ENCODE assay signal across 14 mouse cellular contexts in genomic region chr11:36481086-36481485, GRCm38 (mm10).
ATAC-seq lines count a peak whose summit lies in the region.
"Had no signal": no experiment of that assay in that cellular context is flagged by ENCODE, and none has a peak within 500 bp of the region (broad histone marks: within the 10 kb centered on the region; RNA-seq: fewer than 3 reads in every experiment).

No protein-coding gene starts in this region.

- H3K9me3 ChIP-seq in hindbrain, embryonic 13.5 days: no peaks in the 10 kb centered on the region
- no peaks in the 10 kb centered on the region for H3K9me3 ChIP-seq in hindbrain, embryonic 16.5 days (ENCODE audit: control insufficient read depth, low read length)
- no peaks in the 10 kb centered on the region for H3K9me3 ChIP-seq in midbrain, embryonic 12.5 days
- no peaks in the 10 kb centered on the region for H3K9me3 ChIP-seq in midbrain, embryonic 15.5 days
- no peaks in the 10 kb centered on the region for H3K9me3 ChIP-seq in neural tube, embryonic 13.5 days
- H3K9me3 ChIP-seq in neural tube, embryonic 15.5 days (replicated peaks): no peaks in the 10 kb centered on the region
- H3K9me3 ChIP-seq: embryonic facial prominence, embryonic 12.5 days; embryonic facial prominence, embryonic 15.5 days had no signal

- no peaks in the 10 kb centered on the region for H3K36me3 ChIP-seq in hindbrain, embryonic 13.5 days
- H3K36me3 ChIP-seq in hindbrain, embryonic 16.5 days (ENCODE audit: control insufficient read depth, insufficient read depth, low read length): no peaks in the 10 kb centered on the region
- H3K36me3 ChIP-seq in midbrain, embryonic 12.5 days: no peaks in the 10 kb centered on the region
- H3K36me3 ChIP-seq in midbrain, embryonic 15.5 days (replicated peaks): no peaks in the 10 kb centered on the region
- no peaks in the 10 kb centered on the region for H3K36me3 ChIP-seq in neural tube, embryonic 13.5 days
- H3K36me3 ChIP-seq in neural tube, embryonic 15.5 days: no peaks in the 10 kb centered on the region
- H3K36me3 ChIP-seq: embryonic facial prominence, embryonic 12.5 days; embryonic facial prominence, embryonic 15.5 days had no signal

- H3K4me2 ChIP-seq in hindbrain, embryonic 13.5 days: no peak overlapping the region
- no peak overlapping the region for H3K4me2 ChIP-seq in hindbrain, embryonic 16.5 days (ENCODE audit: low read length)
- no peak overlapping the region for H3K4me2 ChIP-seq in midbrain, embryonic 12.5 days (replicated peaks)
- no peak overlapping the region for H3K4me2 ChIP-seq in midbrain, embryonic 15.5 days
- no peak overlapping the region for H3K4me2 ChIP-seq in neural tube, embryonic 13.5 days
- H3K4me2 ChIP-seq in neural tube, embryonic 15.5 days: no peak overlapping the region
- H3K4me2 ChIP-seq: embryonic facial prominence, embryonic 12.5 days; embryonic facial prominence, embryonic 15.5 days; heart, embryonic 11.5 days had no signal

- H3K27ac ChIP-seq in hindbrain, embryonic 13.5 days: peak overlapping the region; percentile 14
- H3K27ac ChIP-seq in hindbrain, embryonic 16.5 days (ENCODE audit: low read depth, low read length): no peak overlapping the region
- H3K27ac ChIP-seq in midbrain, embryonic 12.5 days (replicated peaks): no peak overlapping the region
- no peak overlapping the region; the same call in 1 of the 2 replicates for H3K27ac ChIP-seq in midbrain, embryonic 15.5 days
- 0 out of 2 replicates have a peak overlapping the region, but pooled peaks have one; percentile 23 for H3K27ac ChIP-seq in neural tube, embryonic 13.5 days (replicated peaks)
- no peak overlapping the region for H3K27ac ChIP-seq in neural tube, embryonic 15.5 days (replicated peaks)
- H3K27ac ChIP-seq: embryonic facial prominence, embryonic 12.5 days; embryonic facial prominence, embryonic 15.5 days; gastrocnemius, adult 2 months had no signal

- 0 out of 2 replicates have a peak, but pooled peaks have one; percentile 23 for ATAC-seq in hindbrain, embryonic 13.5 days (ENCODE audit: low FRiP score)
- ATAC-seq in hindbrain, embryonic 16.5 days: no peak
- ATAC-seq in midbrain, embryonic 12.5 days (ENCODE audit: low FRiP score, low read depth): 0 out of 2 replicates have a peak, but pooled peaks have one; percentile 58
- ATAC-seq in midbrain, embryonic 15.5 days (replicated peaks): no peak; the same call in 1 of the 2 replicates
- 0 out of 2 replicates have a peak, but pooled peaks have one; percentile 33 for ATAC-seq in neural tube, embryonic 13.5 days (ENCODE audit: low read depth)
- ATAC-seq in neural tube, embryonic 15.5 days (ENCODE audit: low FRiP score): no peak
- ATAC-seq: CD4-positive, CD25-positive, alpha-beta regulatory T cell, adult 4 months; forebrain, embryonic 14.5 days; forebrain, postnatal 0 days; inflammation-experienced regulatory T-cells, adult 6 months had no signal

- H3K4me1 ChIP-seq in hindbrain, embryonic 13.5 days (replicated peaks): peaks cover 63% of the 10 kb centered on the region
- H3K4me1 ChIP-seq in hindbrain, embryonic 16.5 days (ENCODE audit: control insufficient read depth, insufficient read depth, low read depth, low read length): peaks cover 24% of the 10 kb centered on the region
- peaks cover 35% of the 10 kb centered on the region for H3K4me1 ChIP-seq in midbrain, embryonic 12.5 days
- H3K4me1 ChIP-seq in midbrain, embryonic 15.5 days: peaks cover 76% of the 10 kb centered on the region
- H3K4me1 ChIP-seq in neural tube, embryonic 13.5 days (replicated peaks): peaks cover 52% of the 10 kb centered on the region
- peaks cover 35% of the 10 kb centered on the region for H3K4me1 ChIP-seq in neural tube, embryonic 15.5 days
- H3K4me1 ChIP-seq: embryonic facial prominence, embryonic 12.5 days had no signal

- WGBS in hindbrain, embryonic 13.5 days: 92% methylated on average over 5 of the region's 5 CpGs
- WGBS in hindbrain, embryonic 16.5 days: 85% methylated on average over 5 of the region's 5 CpGs
- 94% methylated on average over 5 of the region's 5 CpGs for WGBS in midbrain, embryonic 12.5 days
- WGBS in midbrain, embryonic 15.5 days: 85% methylated on average over 5 of the region's 5 CpGs
- WGBS in neural tube, embryonic 13.5 days: 83% methylated on average over 5 of the region's 5 CpGs
- 89% methylated on average over 5 of the region's 5 CpGs for WGBS in neural tube, embryonic 15.5 days

- H3K9ac ChIP-seq in hindbrain, embryonic 13.5 days: no peak overlapping the region
- H3K9ac ChIP-seq in hindbrain, embryonic 16.5 days (ENCODE audit: low read depth, low read length): no peak overlapping the region
- no peak overlapping the region for H3K9ac ChIP-seq in midbrain, embryonic 12.5 days (replicated peaks)
- no peak overlapping the region for H3K9ac ChIP-seq in midbrain, embryonic 15.5 days
- H3K9ac ChIP-seq in neural tube, embryonic 13.5 days: no peak overlapping the region
- H3K9ac ChIP-seq in neural tube, embryonic 15.5 days (replicated peaks): no peak overlapping the region
- H3K9ac ChIP-seq: embryonic facial prominence, embryonic 12.5 days; embryonic facial prominence, embryonic 15.5 days; forebrain, postnatal 0 days had no signal

- H3K27me3 ChIP-seq in hindbrain, embryonic 13.5 days: no peaks in the 10 kb centered on the region
- H3K27me3 ChIP-seq in hindbrain, embryonic 16.5 days (replicated peaks; ENCODE audit: control insufficient read depth, insufficient read depth, low read length): no peaks in the 10 kb centered on the region
- no peaks in the 10 kb centered on the region for H3K27me3 ChIP-seq in midbrain, embryonic 12.5 days
- H3K27me3 ChIP-seq in midbrain, embryonic 15.5 days (replicated peaks): no peaks in the 10 kb centered on the region
- no peaks in the 10 kb centered on the region for H3K27me3 ChIP-seq in neural tube, embryonic 13.5 days
- H3K27me3 ChIP-seq in neural tube, embryonic 15.5 days (replicated peaks): no peaks in the 10 kb centered on the region
- H3K27me3 ChIP-seq: embryonic facial prominence, embryonic 15.5 days had no signal

- H3K4me3 ChIP-seq in hindbrain, embryonic 13.5 days: no peak overlapping the region
- H3K4me3 ChIP-seq in hindbrain, embryonic 16.5 days (ENCODE audit: low read length): no peak overlapping the region
- no peak overlapping the region for H3K4me3 ChIP-seq in midbrain, embryonic 12.5 days
- H3K4me3 ChIP-seq in midbrain, embryonic 15.5 days: no peak overlapping the region
- H3K4me3 ChIP-seq in neural tube, embryonic 13.5 days: no peak overlapping the region
- no peak overlapping the region for H3K4me3 ChIP-seq in neural tube, embryonic 15.5 days (replicated peaks)
- H3K4me3 ChIP-seq: embryonic facial prominence, embryonic 12.5 days; embryonic facial prominence, embryonic 15.5 days; gastrocnemius, adult 2 months had no signal

Comparison
In these comparisons a context has a peak if more than half of its experiments do, and no peak if none do; other contexts are left out.
1. ATAC-seq: peak in hindbrain, embryonic 13.5 days (single experiment), midbrain, embryonic 12.5 days (single experiment) and neural tube, embryonic 13.5 days (single experiment); none in hindbrain, embryonic 16.5 days (single experiment), midbrain, embryonic 15.5 days (single experiment) and neural tube, embryonic 15.5 days (single experiment).
2. H3K27ac ChIP-seq: peak in hindbrain, embryonic 13.5 days (single experiment) and neural tube, embryonic 13.5 days (single experiment); none in hindbrain, embryonic 16.5 days (single experiment), midbrain, embryonic 12.5 days (single experiment), midbrain, embryonic 15.5 days (single experiment) and neural tube, embryonic 15.5 days (single experiment).